Mouse (Mus musculus) embryonic fibroblast, embryonic 13.5 days (primary cell): ENCODE data around the gene H2al1b.

Experiments used
- CTCF ChIP-seq: IDR thresholded peaks from 2 replicates; pipeline ENCODE4 v1.5.1; 2011; ENCODE audit warnings: mild to moderate bottlenecking, control low read depth, low read length, moderate library complexity, borderline replicate concordance; ENCODE audit not compliant: insufficient read depth
- POLR2A ChIP-seq: IDR thresholded peaks from 2 replicates; pipeline ENCODE4 v1.6.1; 2011; ENCODE audit warnings: low read depth, mild to moderate bottlenecking, control low read depth, low read length, moderate library complexity

GRCm38 (mm10) chrX:11269074-11269473, 33.2 kb upstream of the H2al1b start:
- TF ChIP-seq CTCF, result no peak
- TF ChIP-seq POLR2A, result no peak
